Mouse (Mus musculus) C2C12 (cell line): ENCODE data around the gene Slc26a11.

ENCODE experiments used
- CTCF ChIP-seq: IDR thresholded peaks from one replicate; pipeline ENCODE4 v1.5.1; 2011; ENCODE audit not compliant: control insufficient read depth, insufficient read depth, insufficient read length
- MAX ChIP-seq: IDR thresholded peaks from one replicate; pipeline ENCODE4 v1.6.1; 2011; ENCODE audit warnings: mild to moderate bottlenecking, control low read depth
- MYOD1 ChIP-seq: IDR thresholded peaks from one replicate; pipeline ENCODE4 v1.6.1; 2011; ENCODE audit warnings: low read depth; ENCODE audit not compliant: control insufficient read depth, insufficient read length
- USF1 ChIP-seq: IDR thresholded peaks from one replicate; pipeline ENCODE4 v1.6.1; 2011; ENCODE audit warnings: low read depth, mild to moderate bottlenecking, control low read depth, moderate library complexity

DNA sequence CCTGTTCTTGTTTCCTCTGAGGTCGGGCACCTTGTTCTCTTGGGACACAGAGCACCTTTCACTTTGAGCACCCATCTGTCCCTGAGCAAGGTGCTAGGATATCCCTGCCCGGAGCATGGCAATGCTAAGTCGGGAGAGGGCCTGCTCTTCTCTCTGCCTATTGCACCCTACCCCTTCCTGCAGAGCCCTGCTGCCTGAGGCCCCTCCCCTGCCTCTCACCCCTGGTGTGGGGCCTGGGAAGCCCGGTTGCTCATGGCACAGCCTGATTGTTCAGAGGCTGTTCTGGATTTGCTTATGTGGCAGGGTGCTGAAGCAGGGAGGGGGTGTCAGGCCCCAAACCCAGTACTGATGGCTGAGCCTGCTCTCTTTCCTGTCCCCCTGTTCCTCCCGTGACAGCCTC, 16.2 kb upstream of the Slc26a11 start:
- no peak for TF ChIP-seq CTCF
- no peak for TF ChIP-seq MYOD1
- TF ChIP-seq MAX: no peak
- no peak for TF ChIP-seq USF1
